Mouse (Mus musculus) kidney, embryonic 14.5 days (tissue): ENCODE data around the gene Dolpp1. TPM values are rescaled to one million over a fixed set of nuclear protein-coding genes. Genes with fewer than 3 reads are reported as not detected.

ENCODE experiments used
- ATAC-seq: fragments of 200-750 bp; cut with Nextera tagmentation; 2 replicates; pipeline ENCODE4 v1.8.0; 2017; ENCODE audit warnings: moderate number of reproducible peaks, mild to moderate bottlenecking, moderate TSS enrichment, moderate library complexity; ENCODE audit not compliant: low FRiP score, low TSS enrichment
- H3K27ac ChIP-seq: fragments of 300-500 bp; sonication (generic); 2 replicates; pipeline ENCODE4 v1.5.1; 2014; ENCODE audit warnings: low read depth, mild to moderate bottlenecking, low read length, moderate library complexity, mixed read lengths
- H3K27me3 ChIP-seq: fragments of 300-500 bp; sonication (generic); 2 replicates; pipeline ENCODE4 v1.6.1; 2014; ENCODE audit warnings: mild to moderate bottlenecking, low read length; ENCODE audit not compliant: control insufficient read depth, insufficient read depth
- H3K36me3 ChIP-seq: fragments of 300-500 bp; sonication (generic); 2 replicates; pipeline ENCODE4 v1.6.1; 2014; ENCODE audit warnings: low read length, mixed read lengths; ENCODE audit not compliant: control insufficient read depth, insufficient read depth
- H3K4me1 ChIP-seq: fragments of 300-500 bp; sonication (generic); 2 replicates; pipeline ENCODE4 v1.6.1; 2014; ENCODE audit warnings: low read length, mixed read lengths; ENCODE audit not compliant: control insufficient read depth, insufficient read depth
- H3K4me2 ChIP-seq: fragments of 300-500 bp; sonication (generic); replicated peaks from 2 replicates; pipeline ENCODE4 v1.6.1; 2014; ENCODE audit warnings: low read depth, mild to moderate bottlenecking, low read length
- H3K4me3 ChIP-seq: fragments of 300-500 bp; sonication (generic); 2 replicates; pipeline ENCODE4 v1.5.1; 2014; ENCODE audit warnings: mild to moderate bottlenecking, low read length
- H3K9ac ChIP-seq: fragments of 300-500 bp; sonication (generic); 2 replicates; pipeline ENCODE4 v1.6.1; 2014; ENCODE audit warnings: low read depth, mild to moderate bottlenecking, low read length, moderate library complexity
- H3K9me3 ChIP-seq: fragments of 300-500 bp; sonication (generic); 2 replicates; pipeline ENCODE4 v1.6.1; 2016; ENCODE audit warnings: low read length; ENCODE audit not compliant: control insufficient read depth
- WGBS: fragments of 180-500 bp; shearing (Covaris S2); extraction: QIAGEN DNeasy Blood & Tissue Kit; methylation state at CpG from one replicate; pipeline ENCODE4 v1.1.7; 2014; 5-methylcytosine and 5-hydroxymethylcytosine counted together
- polyA plus RNA-seq: library from polyadenylated mRNA; unstranded; fragments of >200 nt; fragmentation: Nextera tagmentation; extraction: Ambion mirVana; gene quantifications from 2 replicates; pipeline ENCODE4 v1.2.1, GENCODE M21; 2014

Gene Dolpp1
- polyA plus RNA-seq, 1 experiment from 2014 or later, result 34.7 TPM

DNA sequence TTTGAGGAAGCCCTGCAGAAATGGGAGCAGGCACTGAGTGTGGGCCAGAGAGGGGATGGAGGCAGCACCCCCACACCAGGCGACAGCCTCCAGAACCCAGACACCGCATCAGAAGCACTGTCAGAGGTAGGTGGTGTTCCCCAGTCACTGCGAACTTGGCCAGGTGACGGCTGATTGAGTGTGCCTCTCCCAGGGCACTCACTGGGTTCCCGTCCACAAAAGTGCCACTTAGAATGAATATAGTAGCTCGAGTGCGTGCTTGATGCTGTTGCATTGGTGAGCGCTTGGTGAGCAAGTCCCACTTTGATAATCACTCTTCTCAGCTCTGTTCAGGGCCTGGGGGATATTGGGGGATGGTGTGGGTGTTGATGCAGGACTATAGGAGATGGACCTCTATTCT lies 20.5 kb upstream of the Dolpp1 start:
- H3K4me1 ChIP-seq, result no peaks in the 10 kb centered on the region
- no peak for ATAC-seq
- H3K36me3 ChIP-seq, result peaks cover 87% of the 10 kb centered on the region
- no peaks in the 10 kb centered on the region for H3K27me3 ChIP-seq
- no peak overlapping the region for H3K9ac ChIP-seq
- H3K4me2 ChIP-seq, result no peak overlapping the region
- no peaks in the 10 kb centered on the region for H3K9me3 ChIP-seq
- no peak overlapping the region for H3K4me3 ChIP-seq
- H3K27ac ChIP-seq, result no peak overlapping the region
- 95% methylated on average over 8 of the region's 8 CpGs for WGBS

DNA sequence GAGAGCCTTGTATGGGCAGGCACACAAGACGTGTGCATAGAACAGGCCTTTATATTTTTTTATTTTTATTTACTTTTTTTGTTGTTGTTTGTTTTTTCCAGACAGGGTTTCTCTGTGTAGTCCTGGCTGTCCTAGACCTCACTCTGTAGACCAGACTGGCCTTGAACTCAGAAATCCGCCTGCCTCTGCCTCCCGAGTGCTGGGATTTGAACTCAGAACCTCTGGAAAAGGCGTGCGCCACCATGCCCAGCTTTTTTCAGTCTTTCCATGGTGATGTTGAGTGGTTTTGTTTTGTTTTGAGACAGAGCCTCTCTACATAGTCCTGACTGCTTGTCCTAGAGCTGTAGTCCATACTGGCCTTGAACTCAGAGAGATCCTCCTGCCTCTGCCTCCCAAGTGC lies 19.3 kb upstream of the Dolpp1 start:
- Histone ChIP-seq H3K27ac (no peak overlapping the region), H3K4me3 (no peak overlapping the region), H3K9me3 (no peaks in the 10 kb centered on the region), H3K4me1 (no peaks in the 10 kb centered on the region), H3K27me3 (no peaks in the 10 kb centered on the region), H3K36me3 (peaks cover 90% of the 10 kb centered on the region), H3K9ac (no peak overlapping the region), H3K4me2 (no peak overlapping the region)
- 95% methylated on average over 5 of the region's 5 CpGs for WGBS
- no peak for ATAC-seq

DNA sequence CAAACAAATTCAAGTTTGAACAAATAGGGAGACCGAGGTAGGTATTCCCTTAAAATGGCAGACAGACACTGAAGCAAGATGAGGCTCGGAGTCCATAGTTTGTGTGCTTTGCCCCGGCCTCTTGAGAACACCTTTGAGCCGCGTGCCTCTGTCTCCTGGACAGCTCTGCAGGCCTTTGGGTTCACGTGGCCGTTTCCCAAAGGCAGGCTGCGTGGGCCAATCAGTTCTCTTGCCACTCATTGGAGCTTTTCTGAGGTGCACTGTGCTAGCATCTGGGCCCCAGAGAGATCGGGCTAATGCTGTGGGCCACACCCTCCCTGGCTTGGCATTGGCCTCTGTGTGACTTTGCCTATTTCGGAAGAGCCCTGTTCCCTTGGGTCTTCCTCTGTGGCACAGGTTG lies 16.2 kb upstream of the Dolpp1 start:
- no peak overlapping the region for H3K4me2 ChIP-seq
- H3K4me3 ChIP-seq, result no peak overlapping the region
- H3K27me3 ChIP-seq, result no peaks in the 10 kb centered on the region
- no peaks in the 10 kb centered on the region for H3K9me3 ChIP-seq
- no peak overlapping the region for H3K27ac ChIP-seq
- no peak overlapping the region for H3K9ac ChIP-seq
- WGBS, result 95% methylated on average over 10 of the region's 10 CpGs
- no peak for ATAC-seq
- H3K36me3 ChIP-seq, result peaks cover 85% of the 10 kb centered on the region
- H3K4me1 ChIP-seq, result no peaks in the 10 kb centered on the region

DNA sequence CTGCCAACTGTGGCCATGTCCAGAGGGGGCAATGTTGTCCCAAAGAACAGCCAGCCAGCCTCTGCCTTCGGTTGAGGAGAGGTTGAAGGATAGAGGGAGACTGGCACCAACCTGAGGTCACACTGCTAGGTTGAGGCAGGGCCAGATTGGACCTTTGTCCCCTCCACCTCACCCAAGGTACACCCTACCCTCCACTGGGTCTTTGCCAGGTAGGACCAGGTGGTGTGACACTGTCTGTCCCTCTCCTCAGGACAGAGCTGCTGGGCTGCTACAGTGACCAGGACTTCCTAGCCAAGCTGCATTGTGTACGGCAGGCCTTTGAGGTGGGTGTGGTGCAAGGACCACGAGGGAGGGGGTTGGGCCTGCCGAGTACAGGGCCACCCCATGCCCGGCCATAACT lies 14.3 kb upstream of the Dolpp1 start:
- H3K36me3 ChIP-seq, result peaks cover 84% of the 10 kb centered on the region
- H3K4me1 ChIP-seq, result no peaks in the 10 kb centered on the region
- H3K4me3 ChIP-seq, result no peak overlapping the region
- no peaks in the 10 kb centered on the region for H3K9me3 ChIP-seq
- 84% methylated on average over 5 of the region's 5 CpGs for WGBS
- no peak for ATAC-seq
- H3K27ac ChIP-seq, result no peak overlapping the region
- no peak overlapping the region for H3K4me2 ChIP-seq
- no peaks in the 10 kb centered on the region for H3K27me3 ChIP-seq
- no peak overlapping the region for H3K9ac ChIP-seq

DNA sequence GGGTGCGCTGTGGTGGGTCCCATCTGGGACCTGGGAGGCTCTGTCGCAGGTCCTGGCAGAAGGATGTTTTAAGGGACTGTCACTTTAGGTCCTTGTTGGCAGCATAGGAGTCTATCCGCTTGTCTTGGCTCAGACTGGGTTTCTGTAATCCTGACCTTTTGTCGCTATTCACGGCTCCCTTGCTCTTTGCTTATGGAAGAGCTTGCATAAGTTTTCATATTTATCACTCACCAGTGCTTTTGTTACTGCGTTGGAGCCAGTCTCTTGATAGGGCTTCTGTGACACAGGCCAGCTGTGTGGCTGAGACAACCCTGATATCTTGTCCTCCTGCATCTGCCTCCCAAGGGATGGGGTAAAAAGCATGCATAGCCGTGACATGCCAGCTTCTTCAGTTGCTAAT lies 12.7 kb upstream of the Dolpp1 start:
- H3K9me3 ChIP-seq, result no peaks in the 10 kb centered on the region
- no peak overlapping the region for H3K9ac ChIP-seq
- H3K27ac ChIP-seq, result no peak overlapping the region
- peaks cover 81% of the 10 kb centered on the region for H3K36me3 ChIP-seq
- H3K4me1 ChIP-seq, result no peaks in the 10 kb centered on the region
- no peak overlapping the region for H3K4me2 ChIP-seq
- H3K4me3 ChIP-seq, result no peak overlapping the region
- no peaks in the 10 kb centered on the region for H3K27me3 ChIP-seq
- WGBS, result 79% methylated on average over 7 of the region's 7 CpGs
- ATAC-seq, result no peak

DNA sequence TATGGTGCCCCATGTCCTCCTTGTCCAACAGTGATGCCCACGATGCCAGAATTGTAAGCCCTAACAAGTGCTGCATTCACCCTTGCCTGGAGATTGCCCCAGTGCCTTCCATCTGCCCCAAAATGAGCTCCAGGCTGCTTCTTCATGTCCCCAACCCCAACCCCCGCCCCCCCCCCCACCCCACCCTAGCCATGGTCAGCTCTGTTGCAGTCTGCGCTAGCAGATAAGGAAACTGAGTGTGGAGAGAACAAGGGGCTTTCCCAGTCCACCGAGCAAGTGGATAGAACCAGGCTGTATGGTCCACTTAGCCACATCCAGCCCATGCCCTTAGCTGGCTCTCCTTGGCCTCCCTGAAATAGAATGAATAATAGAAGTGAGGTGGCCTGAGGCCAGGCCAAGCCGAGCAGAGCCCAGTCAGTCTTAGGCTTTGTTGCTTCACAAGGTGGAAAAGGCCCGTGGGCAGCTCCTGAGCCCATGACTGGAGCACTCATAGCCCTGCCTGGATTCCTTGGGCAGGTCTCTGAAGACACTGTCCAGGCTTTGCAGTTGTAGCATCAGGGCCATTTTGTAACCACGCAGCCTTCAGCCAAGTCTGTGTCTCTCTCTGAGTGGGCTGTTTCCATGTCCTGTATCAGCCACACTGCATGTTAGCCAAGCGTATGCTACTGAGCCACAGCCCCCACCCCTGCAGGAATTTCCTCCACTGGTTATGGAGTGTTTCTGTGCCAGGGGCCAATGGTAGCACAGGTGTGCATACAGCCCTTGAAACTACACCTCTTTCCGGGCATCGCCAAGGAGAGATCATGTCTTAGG lies 11.3 kb upstream of the Dolpp1 start:
- H3K27me3 ChIP-seq, result no peaks in the 10 kb centered on the region
- H3K4me2 ChIP-seq, result no peak overlapping the region
- no peak overlapping the region for H3K9ac ChIP-seq
- no peak for ATAC-seq
- H3K36me3 ChIP-seq, result peaks cover 72% of the 10 kb centered on the region
- 91% methylated on average over 10 of the region's 10 CpGs for WGBS
- H3K9me3 ChIP-seq, result no peaks in the 10 kb centered on the region
- no peak overlapping the region for H3K4me3 ChIP-seq
- no peaks in the 10 kb centered on the region for H3K4me1 ChIP-seq
- H3K27ac ChIP-seq, result no peak overlapping the region

DNA sequence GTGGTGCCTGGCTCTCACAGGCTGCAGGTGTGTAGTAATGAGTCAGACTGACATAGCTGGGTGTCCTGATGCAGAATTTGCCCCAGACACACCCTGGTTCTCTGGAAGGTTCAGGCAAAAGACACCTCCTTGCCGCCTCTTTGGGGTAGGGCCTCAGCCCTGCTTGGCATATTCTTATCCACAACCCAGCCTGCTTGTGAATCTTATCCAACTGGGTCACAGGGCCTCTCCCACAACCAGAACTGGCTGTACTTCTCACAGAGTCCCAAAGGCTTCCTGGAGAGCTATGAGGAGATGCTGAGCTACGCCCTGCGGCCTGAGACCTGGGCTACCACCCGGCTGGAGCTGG lies 10.7 kb upstream of the Dolpp1 start:
- no peaks in the 10 kb centered on the region for H3K27me3 ChIP-seq
- 88% methylated on average over 4 of the region's 4 CpGs for WGBS
- no peak overlapping the region for H3K27ac ChIP-seq
- no peak overlapping the region for H3K9ac ChIP-seq
- no peak for ATAC-seq
- H3K9me3 ChIP-seq, result no peaks in the 10 kb centered on the region
- peaks cover 66% of the 10 kb centered on the region for H3K36me3 ChIP-seq
- no peak overlapping the region for H3K4me2 ChIP-seq
- no peak overlapping the region for H3K4me3 ChIP-seq
- H3K4me1 ChIP-seq, result no peaks in the 10 kb centered on the region

DNA sequence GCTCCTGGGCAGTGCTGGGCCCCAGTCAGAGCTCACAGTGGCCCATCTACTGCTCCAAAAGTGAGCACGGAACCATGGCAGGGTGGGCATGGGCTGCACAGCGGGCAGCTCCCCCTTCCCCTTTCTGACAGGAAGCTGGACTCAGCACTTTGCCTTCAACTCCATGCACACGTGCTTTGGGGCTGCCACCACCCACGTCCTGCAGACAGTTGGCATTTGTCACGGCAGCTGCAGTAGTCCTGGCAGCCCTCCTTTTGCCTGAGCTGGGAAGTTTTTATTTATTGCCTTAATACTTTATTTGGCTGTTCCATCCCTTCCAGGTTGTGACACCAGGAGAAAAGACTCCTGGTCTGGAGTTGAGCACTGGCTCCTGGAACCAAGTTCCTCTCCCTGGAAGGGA lies 7.2 kb upstream of the Dolpp1 start:
- no peak for ATAC-seq
- WGBS, result 73% methylated on average over 5 of the region's 5 CpGs
- Histone ChIP-seq H3K27ac (no peak overlapping the region), H3K27me3 (no peaks in the 10 kb centered on the region), H3K4me1 (no peaks in the 10 kb centered on the region), H3K9ac (no peak overlapping the region), H3K36me3 (peaks cover 37% of the 10 kb centered on the region), H3K9me3 (no peaks in the 10 kb centered on the region), H3K4me3 (no peak overlapping the region), H3K4me2 (no peak overlapping the region)

DNA sequence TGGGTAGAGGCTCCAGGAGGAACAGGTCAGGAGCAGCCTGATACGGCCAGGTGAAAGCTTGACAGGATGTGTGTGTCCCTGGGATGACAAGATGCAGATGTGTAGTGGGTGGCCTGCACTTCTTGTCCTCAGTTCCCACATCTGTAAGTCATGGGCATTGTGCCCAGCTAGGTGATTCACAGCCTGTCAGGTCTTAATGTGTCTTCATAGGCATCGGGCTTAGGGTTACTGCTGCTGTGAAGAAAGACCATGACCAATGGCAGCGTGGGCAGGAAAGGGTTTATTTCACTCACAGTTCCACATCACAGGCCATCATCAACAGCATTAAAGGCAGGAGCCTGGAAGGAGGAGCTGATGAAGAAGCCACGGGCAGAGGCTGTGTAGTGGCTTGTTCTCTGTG lies 6.5 kb upstream of the Dolpp1 start:
- H3K9ac ChIP-seq, result no peak overlapping the region
- no peaks in the 10 kb centered on the region for H3K4me1 ChIP-seq
- no peak for ATAC-seq
- H3K27ac ChIP-seq, result no peak overlapping the region
- no peak overlapping the region for H3K4me2 ChIP-seq
- H3K36me3 ChIP-seq, result peaks cover 30% of the 10 kb centered on the region
- WGBS, result 75% methylated on average over 4 of the region's 4 CpGs
- H3K9me3 ChIP-seq, result no peaks in the 10 kb centered on the region
- H3K4me3 ChIP-seq, result no peak overlapping the region
- no peaks in the 10 kb centered on the region for H3K27me3 ChIP-seq
